Mouse (Mus musculus): Measurements from ENCODE around the gene Ptprm.

GRCm38 (mm10) chr17:67114842-67115241 lies 239.4 kb downstream of the Ptprm start:
- TF ChIP-seq POLR2A (IDR thresholded peaks at IDR 0.05; ENCODE audit: control insufficient read depth, low read depth, low read length), result no peak
- no peak for TF ChIP-seq CTCF (IDR thresholded peaks at IDR 0.05; ENCODE audit: control insufficient read depth, insufficient read depth, insufficient replicate concordance, low read depth, low read length)
